Mouse (Mus musculus) forebrain, embryonic 15.5 days (tissue): ENCODE measurements around the gene Abcg1. TPM values are rescaled to one million over a fixed set of nuclear protein-coding genes. Genes with fewer than 3 reads are reported as not detected.
A peak's percentile ranks its signal among the peaks of the same experiment; 100 is the strongest.

Experiments
- ATAC-seq: fragments of 200-750 bp; cut with Nextera tagmentation; replicated peaks from 2 replicates; pipeline ENCODE4 v1.8.0; 2017; ENCODE audit warnings: mild to moderate bottlenecking, moderate TSS enrichment, moderate library complexity
- H3K27ac ChIP-seq: fragments of 300-500 bp; sonication (generic); replicated peaks from 2 replicates; pipeline ENCODE4 v1.5.1; 2015; ENCODE audit warnings: mild to moderate bottlenecking, inconsistent platforms
- H3K27me3 ChIP-seq: fragments of 300-500 bp; sonication (generic); 2 replicates; pipeline ENCODE4 v1.6.1; 2015; ENCODE audit warnings: inconsistent platforms
- H3K36me3 ChIP-seq: fragments of 300-500 bp; sonication (generic); 2 replicates; pipeline ENCODE4 v1.6.1; 2015; ENCODE audit warnings: mild to moderate bottlenecking, inconsistent platforms
- H3K4me1 ChIP-seq: fragments of 300-500 bp; sonication (generic); 2 replicates; pipeline ENCODE4 v1.6.1; 2015; ENCODE audit warnings: inconsistent platforms
- H3K4me2 ChIP-seq: fragments of 300-500 bp; sonication (generic); replicated peaks from 2 replicates; pipeline ENCODE4 v1.6.1; 2015; ENCODE audit warnings: mild to moderate bottlenecking, inconsistent platforms
- H3K4me3 ChIP-seq: fragments of 300-500 bp; sonication (generic); 2 replicates; pipeline ENCODE4 v1.5.1; 2015; ENCODE audit warnings: mild to moderate bottlenecking, inconsistent platforms
- H3K9ac ChIP-seq: fragments of 300-500 bp; sonication (generic); replicated peaks from 2 replicates; pipeline ENCODE4 v1.6.1; 2015; ENCODE audit warnings: mild to moderate bottlenecking, inconsistent platforms
- H3K9me3 ChIP-seq: fragments of 300-500 bp; sonication (generic); 2 replicates; pipeline ENCODE4 v1.6.1; 2016; ENCODE audit warnings: inconsistent platforms
- WGBS: fragments of 180-500 bp; shearing (Covaris S2); methylation state at CpG from one replicate; pipeline ENCODE4 v1.1.7; 2015; ENCODE audit warnings: mixed read lengths; 5-methylcytosine and 5-hydroxymethylcytosine counted together
- polyA plus RNA-seq: library from polyadenylated mRNA; unstranded; fragments of >200 nt; fragmentation: Nextera tagmentation; extraction: Ambion mirVana; gene quantifications from 2 replicates; pipeline ENCODE4 v1.2.1, GENCODE M21; 2015

Gene Abcg1
- polyA plus RNA-seq, 1 experiment from 2014 or later, result 20.8 TPM

GRCm38 (mm10) chr17:31073273-31074052 lies 16.0 kb downstream of the Abcg1 start:
- Histone ChIP-seq H3K27me3 (no peaks in the 10 kb centered on the region), H3K9ac (peak overlapping the region; percentile 22; the same call in 1 of the 2 replicates), H3K9me3 (no peaks in the 10 kb centered on the region), H3K4me2 (peak overlapping the region; percentile 52), H3K36me3 (no peaks in the 10 kb centered on the region), H3K27ac (peak overlapping the region; percentile 69), H3K4me1 (peaks cover 47% of the 10 kb centered on the region), H3K4me3 (peak overlapping the region; percentile 35)
- 2% methylated on average over 31 of the region's 31 CpGs for WGBS
- ATAC-seq, result peak; percentile 81

DNA sequence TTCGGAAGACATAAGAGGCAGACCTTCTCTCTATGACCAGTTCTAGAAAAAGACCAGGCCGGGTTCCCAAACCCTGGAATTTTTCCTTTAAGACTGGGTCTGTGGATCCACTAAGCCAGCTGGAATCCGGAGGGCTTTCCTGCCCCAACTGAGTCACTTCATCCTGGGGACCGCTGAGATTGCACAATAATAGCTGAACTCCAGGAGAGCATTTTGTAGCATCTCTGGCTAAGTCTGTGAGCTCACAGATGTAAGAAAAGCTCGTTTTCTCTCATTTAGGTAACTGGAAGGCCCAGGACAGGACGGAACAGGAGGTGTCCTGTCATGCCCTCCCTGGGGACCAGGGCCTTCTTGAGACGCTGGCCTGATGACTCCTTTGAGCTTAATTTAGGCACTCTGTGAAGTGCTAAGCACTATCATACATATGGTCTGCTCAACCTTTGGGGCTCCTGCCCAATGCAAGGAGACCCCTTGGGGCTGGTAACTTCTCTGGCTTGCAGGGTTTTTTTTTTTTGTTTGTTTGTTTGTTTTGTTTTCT lies 16.6 kb downstream of the Abcg1 start:
- no peaks in the 10 kb centered on the region for H3K9me3 ChIP-seq
- H3K27ac ChIP-seq, result peak overlapping the region; percentile 69; the same call in 1 of the 2 replicates
- H3K9ac ChIP-seq, result no peak overlapping the region
- H3K4me1 ChIP-seq, result peaks cover 51% of the 10 kb centered on the region
- no peak for ATAC-seq
- H3K27me3 ChIP-seq, result no peaks in the 10 kb centered on the region
- 24% methylated on average over 7 of the region's 7 CpGs for WGBS
- H3K4me2 ChIP-seq, result peak overlapping the region; percentile 52; the same call in 1 of the 2 replicates
- no peaks in the 10 kb centered on the region for H3K36me3 ChIP-seq
- H3K4me3 ChIP-seq, result no peak overlapping the region

DNA sequence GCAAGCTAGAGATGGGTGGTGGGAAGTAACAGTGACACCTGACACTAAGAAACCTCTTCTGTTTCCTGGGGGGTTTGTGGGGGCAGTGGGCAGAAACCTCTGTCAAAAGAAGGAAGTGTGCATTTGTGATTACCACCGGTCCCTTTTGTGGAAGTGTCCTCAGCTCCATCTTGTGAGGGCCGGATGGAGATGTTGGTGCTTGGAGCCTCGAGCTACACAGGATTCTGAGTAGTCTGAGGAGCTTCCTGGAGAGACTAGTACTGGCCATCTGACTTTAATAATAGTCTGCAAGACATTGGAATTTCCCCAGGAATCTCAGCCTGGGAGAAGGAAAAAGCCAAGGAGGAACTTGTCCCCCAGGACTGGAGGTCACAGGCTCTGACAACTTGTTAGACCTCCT lies 17.2 kb downstream of the Abcg1 start:
- Histone ChIP-seq H3K4me3 (no peak overlapping the region), H3K27ac (no peak overlapping the region), H3K9ac (no peak overlapping the region), H3K9me3 (no peaks in the 10 kb centered on the region), H3K27me3 (no peaks in the 10 kb centered on the region), H3K4me1 (peaks cover 53% of the 10 kb centered on the region), H3K4me2 (no peak overlapping the region), H3K36me3 (no peaks in the 10 kb centered on the region)
- ATAC-seq, result no peak
- WGBS, result 75% methylated on average over 3 of the region's 3 CpGs

DNA sequence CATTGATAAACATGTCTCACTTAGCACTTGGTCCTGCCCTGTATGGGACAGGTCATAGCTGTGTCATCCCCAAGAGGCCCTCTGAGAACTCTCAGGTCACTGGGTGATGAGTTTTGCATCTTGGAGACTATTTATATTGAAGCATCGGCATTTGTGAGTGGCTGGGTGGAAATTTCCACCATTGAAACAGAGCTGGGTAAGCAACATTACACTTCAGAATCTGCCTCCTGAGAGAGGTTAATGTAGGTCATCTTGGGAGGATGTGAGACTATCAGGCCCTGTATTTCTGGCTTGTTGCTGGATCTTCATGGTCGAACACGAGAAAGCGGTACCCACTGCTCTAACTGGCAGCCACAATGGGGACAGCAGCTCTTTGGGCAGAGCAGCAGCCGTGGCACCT lies 18.0 kb downstream of the Abcg1 start:
- H3K9me3 ChIP-seq, result no peaks in the 10 kb centered on the region
- H3K27ac ChIP-seq, result no peak overlapping the region
- no peak overlapping the region for H3K4me2 ChIP-seq
- WGBS, result 91% methylated on average over 5 of the region's 5 CpGs
- no peaks in the 10 kb centered on the region for H3K36me3 ChIP-seq
- ATAC-seq, result no peak
- H3K27me3 ChIP-seq, result no peaks in the 10 kb centered on the region
- H3K4me3 ChIP-seq, result no peak overlapping the region
- no peak overlapping the region for H3K9ac ChIP-seq
- H3K4me1 ChIP-seq, result peaks cover 48% of the 10 kb centered on the region

GRCm38 (mm10) chr17:31077561-31077960 lies 20.1 kb downstream of the Abcg1 start:
- 84% methylated on average over 5 of the region's 5 CpGs for WGBS
- no peaks in the 10 kb centered on the region for H3K36me3 ChIP-seq
- H3K27me3 ChIP-seq, result no peaks in the 10 kb centered on the region
- no peaks in the 10 kb centered on the region for H3K9me3 ChIP-seq
- H3K4me2 ChIP-seq, result no peak overlapping the region
- H3K4me3 ChIP-seq, result no peak overlapping the region
- H3K9ac ChIP-seq, result no peak overlapping the region
- H3K27ac ChIP-seq, result no peak overlapping the region
- H3K4me1 ChIP-seq, result peaks cover 29% of the 10 kb centered on the region
- ATAC-seq, result no peak

DNA sequence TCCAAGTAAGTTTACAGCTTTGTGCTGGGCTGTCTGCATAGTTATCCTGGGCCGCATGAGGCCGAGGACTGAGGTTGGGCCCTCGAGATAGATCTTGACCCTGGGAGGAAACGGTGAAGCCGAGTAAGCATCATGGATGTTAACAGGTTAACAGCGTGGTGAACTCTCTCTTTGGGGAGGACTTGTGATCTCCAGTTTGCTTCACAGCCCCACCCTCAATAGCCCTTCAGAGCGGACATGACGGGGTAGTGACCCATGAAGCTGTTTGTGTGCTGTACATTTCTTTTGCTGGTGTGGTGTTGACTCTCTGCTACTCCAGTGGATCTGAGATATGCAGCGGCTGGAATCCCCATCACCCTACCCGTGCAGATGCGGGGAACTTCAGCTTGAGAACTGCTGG lies 21.1 kb downstream of the Abcg1 start:
- 91% methylated on average over 11 of the region's 11 CpGs for WGBS
- no peaks in the 10 kb centered on the region for H3K27me3 ChIP-seq
- no peaks in the 10 kb centered on the region for H3K36me3 ChIP-seq
- peaks cover 19% of the 10 kb centered on the region for H3K4me1 ChIP-seq
- H3K9me3 ChIP-seq, result no peaks in the 10 kb centered on the region
- H3K27ac ChIP-seq, result no peak overlapping the region
- no peak overlapping the region for H3K9ac ChIP-seq
- ATAC-seq, result no peak
- no peak overlapping the region for H3K4me3 ChIP-seq
- no peak overlapping the region for H3K4me2 ChIP-seq

DNA sequence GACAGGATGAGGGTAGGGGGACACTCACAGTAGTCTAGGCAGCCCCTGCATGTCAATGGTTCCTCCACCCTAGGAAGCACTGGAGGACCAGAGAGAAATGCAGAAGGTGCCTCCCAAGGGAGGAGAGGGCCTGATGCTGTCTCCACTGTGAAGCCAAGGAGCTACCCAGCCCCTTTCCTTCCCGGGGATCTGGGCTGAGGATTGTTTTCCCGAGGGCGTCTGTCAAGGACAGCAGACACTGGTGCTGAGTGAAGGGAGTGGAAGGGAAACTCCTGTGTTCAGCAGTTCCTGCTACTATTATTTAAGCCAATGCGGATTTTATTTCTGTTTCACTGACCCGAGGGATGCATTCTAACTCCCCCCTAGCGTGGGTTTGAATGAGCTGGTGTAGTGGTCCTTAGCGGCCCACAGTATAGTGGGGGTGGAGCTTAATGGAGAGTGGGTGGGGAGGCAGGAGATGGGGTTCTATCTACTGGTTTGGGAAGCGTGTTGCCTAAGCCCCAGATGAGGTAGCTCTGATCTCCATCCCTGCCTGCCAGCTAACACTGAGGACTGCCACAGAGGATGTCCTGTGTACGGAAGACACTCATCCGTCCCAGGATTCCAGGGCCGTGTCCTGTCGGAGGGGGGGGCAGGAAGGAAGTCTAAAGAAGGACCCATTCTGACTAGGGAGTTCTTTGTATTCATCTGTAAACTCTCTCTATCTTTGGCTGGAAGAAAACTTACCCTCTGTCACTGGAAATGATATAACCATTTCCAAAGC lies 21.8 kb downstream of the Abcg1 start:
- Histone ChIP-seq H3K9ac (no peak overlapping the region), H3K9me3 (no peaks in the 10 kb centered on the region), H3K27ac (no peak overlapping the region), H3K4me2 (no peak overlapping the region), H3K4me3 (no peak overlapping the region), H3K4me1 (peaks cover 12% of the 10 kb centered on the region), H3K27me3 (no peaks in the 10 kb centered on the region), H3K36me3 (no peaks in the 10 kb centered on the region)
- ATAC-seq, result no peak
- WGBS, result 63% methylated on average over 12 of the region's 12 CpGs

DNA sequence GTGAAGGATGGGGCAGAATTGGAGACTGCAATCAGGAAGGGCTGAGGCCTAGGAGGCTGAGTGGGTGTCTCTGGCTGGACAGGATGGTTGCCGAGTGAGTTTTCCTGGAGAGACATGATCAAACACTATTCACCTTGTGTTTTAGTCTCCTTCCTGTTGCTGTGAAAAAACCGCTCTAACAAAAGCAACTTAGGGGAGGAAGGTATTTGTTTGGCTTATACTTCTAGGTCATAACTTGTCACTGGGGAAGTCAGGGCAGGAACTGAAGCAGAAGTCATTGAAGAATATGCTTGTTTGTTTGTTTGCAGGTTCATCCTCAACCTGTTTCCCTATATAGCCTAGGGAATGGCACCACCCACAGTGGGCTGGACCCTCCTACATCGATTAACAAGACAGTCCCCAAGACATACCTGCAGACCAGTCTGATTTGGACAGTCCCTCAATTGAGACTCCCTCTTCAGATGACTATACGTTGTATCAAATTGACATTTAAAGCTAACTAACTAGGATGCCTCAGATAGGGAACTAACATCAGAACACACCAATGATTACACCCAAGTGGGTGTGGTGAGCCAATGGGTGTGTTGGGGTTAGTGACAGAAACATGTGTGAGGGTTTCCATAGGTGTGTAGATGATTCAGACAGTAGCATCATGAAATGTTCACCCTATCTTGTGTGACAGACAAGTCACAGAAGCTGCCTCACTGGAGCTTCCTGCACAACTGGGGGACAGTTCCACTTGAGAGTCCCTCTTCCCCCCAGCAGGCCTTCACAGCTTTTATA lies 25.0 kb downstream of the Abcg1 start:
- no peaks in the 10 kb centered on the region for H3K9me3 ChIP-seq
- H3K4me1 ChIP-seq, result peaks cover 11% of the 10 kb centered on the region; the same call in 1 of the 2 replicates
- H3K27ac ChIP-seq, result no peak overlapping the region
- WGBS, result 91% methylated on average over 4 of the region's 4 CpGs
- no peaks in the 10 kb centered on the region for H3K27me3 ChIP-seq
- no peak overlapping the region for H3K4me3 ChIP-seq
- no peak for ATAC-seq
- no peak overlapping the region for H3K4me2 ChIP-seq
- no peak overlapping the region for H3K9ac ChIP-seq
- no peaks in the 10 kb centered on the region for H3K36me3 ChIP-seq

GRCm38 (mm10) chr17:31085519-31085918 lies 28.0 kb downstream of the Abcg1 start:
- no peak overlapping the region for H3K4me2 ChIP-seq
- no peak overlapping the region for H3K27ac ChIP-seq
- no peaks in the 10 kb centered on the region for H3K27me3 ChIP-seq
- ATAC-seq, result no peak
- no peak overlapping the region for H3K9ac ChIP-seq
- 95% methylated on average over 3 of the region's 3 CpGs for WGBS
- no peak overlapping the region for H3K4me3 ChIP-seq
- H3K9me3 ChIP-seq, result no peaks in the 10 kb centered on the region
- peaks cover 29% of the 10 kb centered on the region for H3K4me1 ChIP-seq
- no peaks in the 10 kb centered on the region for H3K36me3 ChIP-seq

- Histone ChIP-seq H3K4me1 (peaks cover 34% of the 10 kb centered on the region), H3K4me3 (no peak overlapping the region), H3K4me2 (no peak overlapping the region), H3K27me3 (no peaks in the 10 kb centered on the region), H3K9me3 (no peaks in the 10 kb centered on the region), H3K9ac (no peak overlapping the region), H3K36me3 (no peaks in the 10 kb centered on the region), H3K27ac (no peak overlapping the region)
- no peak for ATAC-seq
- WGBS, result 92% methylated on average over 7 of the region's 7 CpGs
Observed at GRCm38 (mm10) chr17:31086196-31086595, 28.7 kb downstream of the Abcg1 start.

DNA sequence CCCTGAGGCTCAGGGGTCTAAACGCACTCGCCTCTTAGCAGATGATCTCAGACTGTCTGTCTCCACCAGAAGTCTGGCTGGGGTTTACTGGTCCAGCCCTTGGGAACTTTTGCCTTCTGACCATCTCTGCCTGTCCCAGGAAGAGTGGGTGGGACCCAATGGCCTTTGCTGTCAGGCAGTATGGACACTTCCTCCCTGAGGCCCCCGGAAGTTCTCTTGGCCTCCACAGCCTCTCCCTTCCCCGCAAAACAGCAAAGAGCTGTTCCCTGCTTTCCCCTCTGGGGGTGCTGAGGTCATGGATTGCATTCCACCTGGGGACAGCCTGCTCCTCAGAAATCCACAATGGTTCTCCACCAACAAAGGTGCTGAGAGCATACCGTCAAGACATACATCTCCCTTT lies 31.2 kb downstream of the Abcg1 start:
- no peak overlapping the region for H3K9ac ChIP-seq
- no peak overlapping the region for H3K4me2 ChIP-seq
- H3K4me1 ChIP-seq, result peaks cover 39% of the 10 kb centered on the region
- H3K27me3 ChIP-seq, result no peaks in the 10 kb centered on the region
- no peak for ATAC-seq
- H3K27ac ChIP-seq, result no peak overlapping the region
- 61% methylated on average over 5 of the region's 5 CpGs for WGBS
- peaks cover 4% of the 10 kb centered on the region; the same call in 1 of the 2 replicates for H3K36me3 ChIP-seq
- H3K4me3 ChIP-seq, result no peak overlapping the region
- no peaks in the 10 kb centered on the region for H3K9me3 ChIP-seq
